Mouse (Mus musculus): ENCODE measurements at regions not wholly inside any gene's neighbourhood (a gene's known extent, or its start where the extent isn't known, plus 50 kb on each side); places are given as distances from the start of the nearest gene placed in this dataset.

GRCm38 (mm10) chr2:72677731-72678130, 201.8 kb downstream of the Cdca7 start:
- no peak; the same call in 1 of the 2 replicates for ATAC-seq
- Histone ChIP-seq H3K36me3 (ENCODE audit: control insufficient read depth, insufficient read depth) (no peaks in the 10 kb centered on the region), H3K4me3 (replicated peaks; ENCODE audit: low read length) (no peak overlapping the region), H3K4me2 (ENCODE audit: low read length) (no peak overlapping the region), H3K27me3 (replicated peaks; ENCODE audit: control insufficient read depth, insufficient read depth, low read length) (no peaks in the 10 kb centered on the region), H3K4me1 (replicated peaks; ENCODE audit: control insufficient read depth, insufficient read depth, low read length) (peaks cover 18% of the 10 kb centered on the region), H3K9ac (replicated peaks; ENCODE audit: low read depth, low read length) (no peak overlapping the region), H3K9me3 (ENCODE audit: control insufficient read depth, low read length) (no peaks in the 10 kb centered on the region), H3K27ac (ENCODE audit: low read length) (no peak overlapping the region; the same call in 1 of the 2 replicates)
- 77% methylated on average over 8 of the region's 8 CpGs for WGBS

- no peak overlapping the region for H3K4me2 ChIP-seq (ENCODE audit: low read length)
Measured at GRCm38 (mm10) chr2:72688031-72688430, 212.1 kb downstream of the Cdca7 start.

GRCm38 (mm10) chr2:72701081-72701480, 225.1 kb downstream of the Cdca7 start:
- Histone ChIP-seq H3K4me3 (replicated peaks; ENCODE audit: low read length) (no peak overlapping the region), H3K4me1 (replicated peaks; ENCODE audit: control insufficient read depth, insufficient read depth, low read length) (peaks cover 5% of the 10 kb centered on the region), H3K27ac (ENCODE audit: low read length) (peak overlapping the region; percentile 26; the same call in 1 of the 2 replicates), H3K9ac (replicated peaks; ENCODE audit: low read depth, low read length) (no peak overlapping the region), H3K27me3 (replicated peaks; ENCODE audit: control insufficient read depth, insufficient read depth, low read length) (0 out of 2 replicates have a peak, but pooled peaks cover 2% of the 10 kb centered on the region), H3K36me3 (ENCODE audit: control insufficient read depth, insufficient read depth) (no peaks in the 10 kb centered on the region), H3K9me3 (ENCODE audit: control insufficient read depth, low read length) (no peaks in the 10 kb centered on the region), H3K4me2 (ENCODE audit: low read length) (no peak overlapping the region)
- 32% methylated on average over 1 of the region's 1 CpGs for WGBS
- ATAC-seq = peak; percentile 79

More at GRCm38 (mm10) chr2:72688031-72688430, 212.1 kb downstream of the Cdca7 start:
- peaks cover 5% of the 10 kb centered on the region for H3K9me3 ChIP-seq (ENCODE audit: control insufficient read depth, low read length)
- WGBS = 78% methylated on average over 4 of the region's 4 CpGs
- H3K27ac ChIP-seq (ENCODE audit: low read length) = no peak overlapping the region
- H3K4me3 ChIP-seq (replicated peaks; ENCODE audit: low read length) = no peak overlapping the region
- ATAC-seq = no peak
- H3K27me3 ChIP-seq (replicated peaks; ENCODE audit: control insufficient read depth, insufficient read depth, low read length) = no peaks in the 10 kb centered on the region
- no peak overlapping the region for H3K9ac ChIP-seq (replicated peaks; ENCODE audit: low read depth, low read length)
- H3K36me3 ChIP-seq (ENCODE audit: control insufficient read depth, insufficient read depth) = no peaks in the 10 kb centered on the region
- no peaks in the 10 kb centered on the region for H3K4me1 ChIP-seq (replicated peaks; ENCODE audit: control insufficient read depth, insufficient read depth, low read length)

GRCm38 (mm10) chr2:72703238-72703637, 227.3 kb downstream of the Cdca7 start:
- 81% methylated on average over 11 of the region's 11 CpGs for WGBS
- no peak overlapping the region for H3K27ac ChIP-seq (ENCODE audit: low read length)
- no peaks in the 10 kb centered on the region for H3K9me3 ChIP-seq (ENCODE audit: control insufficient read depth, low read length)
- H3K27me3 ChIP-seq (replicated peaks; ENCODE audit: control insufficient read depth, insufficient read depth, low read length) = 0 out of 2 replicates have a peak, but pooled peaks cover 2% of the 10 kb centered on the region
- H3K4me3 ChIP-seq (replicated peaks; ENCODE audit: low read length) = no peak overlapping the region
- ATAC-seq = no peak
- no peak overlapping the region for H3K9ac ChIP-seq (replicated peaks; ENCODE audit: low read depth, low read length)
- H3K4me1 ChIP-seq (replicated peaks; ENCODE audit: control insufficient read depth, insufficient read depth, low read length) = peaks cover 5% of the 10 kb centered on the region
- H3K4me2 ChIP-seq (ENCODE audit: low read length) = no peak overlapping the region
- no peaks in the 10 kb centered on the region for H3K36me3 ChIP-seq (ENCODE audit: control insufficient read depth, insufficient read depth)

DNA sequence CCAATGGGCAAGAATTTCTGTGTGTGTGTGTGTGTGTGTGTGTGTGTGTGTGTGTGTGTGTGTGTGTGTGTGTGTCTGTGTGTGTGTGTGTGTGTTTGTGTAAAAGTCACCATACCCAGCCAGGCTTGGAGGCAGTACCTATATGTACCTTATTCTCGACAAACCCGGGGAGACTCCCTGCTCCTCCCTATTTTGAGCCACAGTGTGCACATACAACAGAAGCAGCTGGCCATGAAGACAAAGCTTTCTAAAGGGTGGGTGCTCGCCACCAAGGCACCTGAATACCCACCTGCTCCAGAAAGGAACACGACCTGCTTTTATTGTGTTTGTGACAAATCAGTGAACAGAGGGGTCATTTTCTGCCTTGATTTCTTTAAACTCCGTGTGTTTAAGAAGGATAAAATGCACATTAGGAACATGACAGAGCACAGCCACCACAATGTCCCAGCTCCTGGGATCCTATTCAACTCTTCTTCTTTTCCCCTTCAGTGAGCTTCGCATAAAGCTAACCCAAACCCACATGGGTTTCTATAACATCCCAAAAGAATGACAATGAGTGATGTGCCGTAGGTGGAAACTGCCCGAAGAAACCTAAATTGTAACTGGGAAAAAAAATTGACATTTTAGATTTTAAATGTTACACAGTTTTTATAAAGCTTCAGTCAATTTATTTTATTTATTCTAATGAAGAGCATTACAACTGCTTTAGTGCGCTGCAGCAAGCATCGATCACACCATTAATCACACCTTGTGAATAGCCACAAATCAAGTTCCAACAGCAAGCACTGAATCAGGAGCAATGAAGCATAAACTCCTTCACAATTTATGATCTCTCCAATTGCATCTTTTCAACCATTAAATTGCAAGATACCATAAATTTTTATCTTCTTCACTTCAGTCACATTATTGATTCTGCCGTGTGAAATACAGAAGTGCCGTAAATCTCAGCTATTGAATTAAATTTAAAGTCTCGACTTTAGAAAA, 232.0 kb downstream of the Cdca7 start:
- Histone ChIP-seq H3K36me3 (ENCODE audit: control insufficient read depth, insufficient read depth) (no peaks in the 10 kb centered on the region), H3K4me2 (ENCODE audit: low read length) (no peak overlapping the region), H3K27ac (ENCODE audit: low read length) (no peak overlapping the region), H3K4me3 (replicated peaks; ENCODE audit: low read length) (no peak overlapping the region), H3K4me1 (replicated peaks; ENCODE audit: control insufficient read depth, insufficient read depth, low read length) (no peaks in the 10 kb centered on the region), H3K27me3 (replicated peaks; ENCODE audit: control insufficient read depth, insufficient read depth, low read length) (0 out of 2 replicates have a peak, but pooled peaks cover 2% of the 10 kb centered on the region), H3K9me3 (ENCODE audit: control insufficient read depth, low read length) (no peaks in the 10 kb centered on the region), H3K9ac (replicated peaks; ENCODE audit: low read depth, low read length) (no peak overlapping the region)
- 70% methylated on average over 13 of the region's 13 CpGs for WGBS
- ATAC-seq = no peak

- H3K36me3 ChIP-seq (ENCODE audit: control insufficient read depth, insufficient read depth) = no peaks in the 10 kb centered on the region
- no peak for ATAC-seq
- H3K4me3 ChIP-seq (replicated peaks; ENCODE audit: low read length) = no peak overlapping the region
- 59% methylated on average over 4 of the region's 4 CpGs for WGBS
- H3K4me1 ChIP-seq (replicated peaks; ENCODE audit: control insufficient read depth, insufficient read depth, low read length) = peaks cover 7% of the 10 kb centered on the region
- H3K9me3 ChIP-seq (ENCODE audit: control insufficient read depth, low read length) = no peaks in the 10 kb centered on the region
- no peak overlapping the region for H3K27ac ChIP-seq (ENCODE audit: low read length)
- H3K4me2 ChIP-seq (ENCODE audit: low read length) = no peak overlapping the region
- no peak overlapping the region for H3K9ac ChIP-seq (replicated peaks; ENCODE audit: low read depth, low read length)
- H3K27me3 ChIP-seq (replicated peaks; ENCODE audit: control insufficient read depth, insufficient read depth, low read length) = no peaks in the 10 kb centered on the region
Measured at GRCm38 (mm10) chr2:72716931-72717330, 241.0 kb downstream of the Cdca7 start.

GRCm38 (mm10) chr2:72728699-72729098, 251.5 kb downstream of the Sp3 start:
- ATAC-seq = no peak
- Histone ChIP-seq H3K27ac (ENCODE audit: low read length) (no peak overlapping the region), H3K4me2 (ENCODE audit: low read length) (no peak overlapping the region), H3K4me3 (replicated peaks; ENCODE audit: low read length) (no peak overlapping the region), H3K9ac (replicated peaks; ENCODE audit: low read depth, low read length) (no peak overlapping the region), H3K4me1 (replicated peaks; ENCODE audit: control insufficient read depth, insufficient read depth, low read length) (no peaks in the 10 kb centered on the region), H3K36me3 (ENCODE audit: control insufficient read depth, insufficient read depth) (no peaks in the 10 kb centered on the region), H3K9me3 (ENCODE audit: control insufficient read depth, low read length) (no peaks in the 10 kb centered on the region), H3K27me3 (replicated peaks; ENCODE audit: control insufficient read depth, insufficient read depth, low read length) (no peaks in the 10 kb centered on the region)
- 49% methylated on average over 3 of the region's 3 CpGs for WGBS

- no peak overlapping the region for H3K27ac ChIP-seq (ENCODE audit: low read length)
- no peak overlapping the region for H3K4me2 ChIP-seq (ENCODE audit: low read length)
- ATAC-seq = no peak
- H3K27me3 ChIP-seq (replicated peaks; ENCODE audit: control insufficient read depth, insufficient read depth, low read length) = no peaks in the 10 kb centered on the region
- no peaks in the 10 kb centered on the region for H3K9me3 ChIP-seq (ENCODE audit: control insufficient read depth, low read length)
- no peak overlapping the region for H3K9ac ChIP-seq (replicated peaks; ENCODE audit: low read depth, low read length)
- 36% methylated on average over 3 of the region's 3 CpGs for WGBS
- no peaks in the 10 kb centered on the region for H3K4me1 ChIP-seq (replicated peaks; ENCODE audit: control insufficient read depth, insufficient read depth, low read length)
- no peaks in the 10 kb centered on the region for H3K36me3 ChIP-seq (ENCODE audit: control insufficient read depth, insufficient read depth)
- H3K4me3 ChIP-seq (replicated peaks; ENCODE audit: low read length) = no peak overlapping the region
Measured at GRCm38 (mm10) chr2:72733371-72733770, 246.9 kb downstream of the Sp3 start.

GRCm38 (mm10) chr2:72735035-72735434, 245.2 kb downstream of the Sp3 start:
- H3K9me3 ChIP-seq (ENCODE audit: control insufficient read depth, low read length) = no peaks in the 10 kb centered on the region
- no peaks in the 10 kb centered on the region for H3K4me1 ChIP-seq (replicated peaks; ENCODE audit: control insufficient read depth, insufficient read depth, low read length)
- no peak overlapping the region for H3K4me2 ChIP-seq (ENCODE audit: low read length)
- no peak overlapping the region for H3K4me3 ChIP-seq (replicated peaks; ENCODE audit: low read length)
- H3K9ac ChIP-seq (replicated peaks; ENCODE audit: low read depth, low read length) = no peak overlapping the region
- no peak for ATAC-seq
- H3K36me3 ChIP-seq (ENCODE audit: control insufficient read depth, insufficient read depth) = no peaks in the 10 kb centered on the region
- H3K27ac ChIP-seq (ENCODE audit: low read length) = no peak overlapping the region
- H3K27me3 ChIP-seq (replicated peaks; ENCODE audit: control insufficient read depth, insufficient read depth, low read length) = no peaks in the 10 kb centered on the region
- WGBS = 95% methylated on average over 9 of the region's 9 CpGs
